Mouse (Mus musculus) CH12.LX (cell line): ENCODE results near the gene B3gnt3.

Experiments
- BHLHE40 ChIP-seq: IDR thresholded peaks from 2 replicates; pipeline ENCODE4 v1.6.1; 2011; ENCODE audit warnings: mild to moderate bottlenecking, low read depth, low read length, improper control_type of control experiment
- CHD2 ChIP-seq: IDR thresholded peaks from 2 replicates; pipeline ENCODE4 v1.6.1; 2011; ENCODE audit warnings: low read length, improper control_type of control experiment
- CTCF ChIP-seq, 2 experiments: IDR thresholded peaks in 1 of 2; conservative IDR thresholded peaks in 1 of 2; 2 replicates each; pipeline ENCODE4 v1.5.1; 2011 to 2012; ENCODE audit warnings: low read depth in 2 of 2, low read length in 2 of 2, improper control_type of control experiment in 1 of 2, inconsistent platforms in 1 of 2, mild to moderate bottlenecking in 1 of 2, moderate library complexity in 1 of 2
- EP300 ChIP-seq: IDR thresholded peaks from 2 replicates; pipeline ENCODE4 v1.6.1; 2011; ENCODE audit warnings: low read length, improper control_type of control experiment
- GABPA ChIP-seq: IDR thresholded peaks from 2 replicates; pipeline ENCODE4 v1.6.1; 2012; ENCODE audit warnings: low read depth, low read length, improper control_type of control experiment, inconsistent platforms; ENCODE audit not compliant: insufficient replicate concordance
- MYC ChIP-seq: IDR thresholded peaks from 2 replicates; pipeline ENCODE4 v1.6.1; 2011; ENCODE audit warnings: low read depth, mild to moderate bottlenecking, improper control_type of control experiment, low read length
- POLR2A ChIP-seq: IDR thresholded peaks from 2 replicates; pipeline ENCODE4 v1.6.1; 2011; ENCODE audit warnings: low read depth, mild to moderate bottlenecking, improper control_type of control experiment, low read length
- RAD21 ChIP-seq: IDR thresholded peaks from 2 replicates; pipeline ENCODE4 v1.6.1; 2011; ENCODE audit warnings: low read depth, mild to moderate bottlenecking, low read length, improper control_type of control experiment, moderate library complexity
- RCOR1 ChIP-seq: conservative IDR thresholded peaks from 2 replicates; pipeline ENCODE4 v1.6.1; 2012; ENCODE audit warnings: low read depth, mild to moderate bottlenecking, inconsistent platforms, low read length, improper control_type of control experiment
- TCF12 ChIP-seq: IDR thresholded peaks from 2 replicates; pipeline ENCODE4 v1.6.1; 2014; ENCODE audit warnings: low read depth, mild to moderate bottlenecking, inconsistent platforms, low read length, improper control_type of control experiment
- UBTF ChIP-seq: IDR thresholded peaks from 2 replicates; pipeline ENCODE4 v1.6.1; 2012; ENCODE audit warnings: low read depth, mild to moderate bottlenecking, inconsistent platforms, low read length, improper control_type of control experiment, moderate library complexity
- USF1 ChIP-seq: IDR thresholded peaks from 2 replicates; pipeline ENCODE4 v1.6.1; 2014; ENCODE audit warnings: low read depth, mild to moderate bottlenecking, inconsistent platforms, low read length, improper control_type of control experiment
- ZMIZ1 ChIP-seq: IDR thresholded peaks from 2 replicates; pipeline ENCODE4 v1.6.1; 2012; ENCODE audit warnings: low read depth, mild to moderate bottlenecking, inconsistent platforms, low read length, improper control_type of control experiment

- TF ChIP-seq BHLHE40: no peak
- TF ChIP-seq POLR2A: no peak
- no peak for TF ChIP-seq CHD2
- TF ChIP-seq CTCF (conservative IDR thresholded peaks at IDR 0.05 in 1 of 2, IDR thresholded peaks at IDR 0.05 in 1 of 2; ENCODE audit: low read depth in 2 of 2, low read length in 2 of 2): no peak
- no peak for TF ChIP-seq UBTF
- no peak for TF ChIP-seq MYC
- no peak for TF ChIP-seq EP300
- no peak for TF ChIP-seq GABPA
- no peak for TF ChIP-seq USF1
- TF ChIP-seq RCOR1: no peak
- no peak for TF ChIP-seq TCF12
- no peak for TF ChIP-seq ZMIZ1
- no peak for TF ChIP-seq RAD21
Observed at GRCm38 (mm10) chr8:71674071-71674470, 27.5 kb downstream of the B3gnt3 start.
